Mouse (Mus musculus) E14TG2a.4 (cell line): Measurements from ENCODE around the gene Dnajb1.

Experiments used
- CTCF ChIP-seq: conservative IDR thresholded peaks from 2 replicates; pipeline ENCODE4 v1.5.1; 2014; ENCODE audit warnings: low read length
- NANOG ChIP-seq: IDR thresholded peaks from 2 replicates; pipeline ENCODE4 v1.6.1; 2014; ENCODE audit warnings: borderline replicate concordance, low read length, mixed read lengths
- POU5F1 ChIP-seq: IDR thresholded peaks from 2 replicates; pipeline ENCODE4 v1.6.1; 2014; ENCODE audit warnings: low read length, borderline replicate concordance

GRCm38 (mm10) chr8:83568755-83569154 is 39.2 kb upstream of the Dnajb1 start:
- TF ChIP-seq CTCF = no peak
- TF ChIP-seq NANOG = no peak
- TF ChIP-seq POU5F1 = no peak
